In genomic region chr1:33496128-33496527, GRCm38 (mm10) we compare ENCODE assay signal across 20 mouse cellular contexts.
A peak's percentile ranks its signal among the peaks of the same experiment; 100 is the strongest.
DNase-seq lines count a peak whose midpoint lies in the region; ATAC-seq and TF ChIP-seq lines count a peak whose summit lies in the region.
"Had no signal": no experiment of that assay in that cellular context is flagged by ENCODE, and none has a peak within 500 bp of the region (broad histone marks: within the 10 kb centered on the region; RNA-seq: fewer than 3 reads in every experiment).

No protein-coding gene starts in this region.

- no peak for TF ChIP-seq POLR2A in CH12.LX (IDR thresholded peaks at IDR 0.05; ENCODE audit: low read depth, low read length)

- no peak overlapping the region for H3K9ac ChIP-seq in midbrain, embryonic 14.5 days (replicated peaks; ENCODE audit: low read length)
- no peak overlapping the region for H3K9ac ChIP-seq in midbrain, postnatal 0 days (replicated peaks; ENCODE audit: low read length, poor library complexity, severe bottlenecking)
- H3K9ac ChIP-seq in CH12.LX (ENCODE audit: insufficient read depth, low read depth), result no peak overlapping the region
- no peak overlapping the region for H3K9ac ChIP-seq in liver, embryonic 11.5 days (ENCODE audit: low read depth, low read length)
- H3K9ac ChIP-seq: embryonic facial prominence, embryonic 15.5 days; heart, embryonic 12.5 days had no signal

- peaks cover 20% of the 10 kb centered on the region for H3K4me1 ChIP-seq in midbrain, embryonic 14.5 days (ENCODE audit: control insufficient read depth, insufficient read depth, low read length)
- no peaks in the 10 kb centered on the region for H3K4me1 ChIP-seq in midbrain, postnatal 0 days (ENCODE audit: insufficient read depth, low read length)
- peaks cover 2 to 37% of the 10 kb centered on the region in 2 experiments; a peak in 3 of 4 replicates for H3K4me1 ChIP-seq in CH12.LX (ENCODE audit: control insufficient read depth in 1 of 2, insufficient read depth in 2 of 2)
- H3K4me1 ChIP-seq in liver, embryonic 11.5 days (replicated peaks; ENCODE audit: control insufficient read depth, insufficient read depth, low read length), result peaks cover 5% of the 10 kb centered on the region; the same call in 1 of the 2 replicates
- H3K4me1 ChIP-seq: embryonic facial prominence, embryonic 15.5 days had no signal

- dilution Hi-C loops in CH12.LX (cut with MboI; ENCODE audit: extremely low pct_ligation_motif_present, extremely low pct_unique_long_range_greater_than_20kb, low sequenced_read_pairs), result no loop called here

- in situ Hi-C loops in CH12.LX (cut with MboI; ENCODE audit: low pct_ligation_motif_present, low pct_unique_long_range_greater_than_20kb, low sequenced_read_pairs), result no loop called here

- H3K9me3 ChIP-seq in midbrain, embryonic 14.5 days (ENCODE audit: control insufficient read depth, low read length), result no peaks in the 10 kb centered on the region
- H3K9me3 ChIP-seq in midbrain, postnatal 0 days (ENCODE audit: low read length), result no peaks in the 10 kb centered on the region
- no peaks in the 10 kb centered on the region for H3K9me3 ChIP-seq in CH12.LX (replicated peaks; ENCODE audit: low read length)
- no peaks in the 10 kb centered on the region for H3K9me3 ChIP-seq in liver, embryonic 11.5 days (ENCODE audit: control insufficient read depth, low read length)
- H3K9me3 ChIP-seq: embryonic facial prominence, embryonic 15.5 days; forebrain, embryonic 10.5 days; heart, embryonic 12.5 days had no signal

- no peaks in the 10 kb centered on the region for H3K27me3 ChIP-seq in midbrain, embryonic 14.5 days (ENCODE audit: control insufficient read depth, insufficient read depth, low read length)
- H3K27me3 ChIP-seq in midbrain, postnatal 0 days (ENCODE audit: insufficient read depth, low read length), result no peaks in the 10 kb centered on the region
- no peaks in the 10 kb centered on the region for H3K27me3 ChIP-seq in CH12.LX (replicated peaks)
- no peaks in the 10 kb centered on the region for H3K27me3 ChIP-seq in liver, embryonic 11.5 days (replicated peaks; ENCODE audit: control insufficient read depth, insufficient read depth, low read length)
- H3K27me3 ChIP-seq: embryonic facial prominence, embryonic 15.5 days; heart, embryonic 12.5 days had no signal

- no peak for TF ChIP-seq RAD21 in CH12.LX (IDR thresholded peaks at IDR 0.05; ENCODE audit: low read depth, low read length)

- no peaks in the 10 kb centered on the region for H3K36me3 ChIP-seq in midbrain, embryonic 14.5 days (ENCODE audit: control insufficient read depth, insufficient read depth, low read length)
- H3K36me3 ChIP-seq in midbrain, postnatal 0 days (ENCODE audit: insufficient read depth, low read length), result no peaks in the 10 kb centered on the region
- peaks cover 3 to 41% of the 10 kb centered on the region in 2 experiments for H3K36me3 ChIP-seq in CH12.LX (replicated peaks in 1 of 2; ENCODE audit: control insufficient read depth in 1 of 2, insufficient read depth in 1 of 2, low read length in 1 of 2)
- no peaks in the 10 kb centered on the region; the same call in 1 of the 2 replicates for H3K36me3 ChIP-seq in liver, embryonic 11.5 days (ENCODE audit: control insufficient read depth, insufficient read depth, low read length)
- H3K36me3 ChIP-seq: embryonic facial prominence, embryonic 15.5 days; forebrain, embryonic 10.5 days; heart, embryonic 12.5 days had no signal

- 77% methylated on average over 4 of the region's 4 CpGs for WGBS in midbrain, embryonic 14.5 days
- WGBS in midbrain, postnatal 0 days, result 77% methylated on average over 4 of the region's 4 CpGs
- 81% methylated on average over 4 of the region's 4 CpGs for WGBS in liver, embryonic 11.5 days

- TF ChIP-seq CTCF in midbrain, postnatal 0 days (IDR thresholded peaks at IDR 0.05), result no peak
- TF ChIP-seq CTCF in CH12.LX (conservative IDR thresholded peaks at IDR 0.05 in 1 of 2, IDR thresholded peaks at IDR 0.05 in 1 of 2; ENCODE audit: low read depth in 2 of 2, low read length in 2 of 2), result no peak

- intact Hi-C loops in left cerebral cortex, postnatal 36 days (cut with DNase I), result no loop called here

- DNase-seq in midbrain, embryonic 14.5 days, result no peak
- no peak for DNase-seq in midbrain, postnatal 0 days (ENCODE audit: low spot score)
- peak; percentile 17 for DNase-seq in CH12.LX (ENCODE audit: extremely low read depth)
- no peak for DNase-seq in left cerebral cortex, postnatal 36 days (ENCODE audit: low spot score in 2 of 2)
- DNase-seq in liver, embryonic 11.5 days (ENCODE audit: low spot score), result no peak
- DNase-seq: adrenal gland, postnatal 14 days; B cell, adult 2 months; cerebellum, adult 2 months; cerebellum, postnatal 10 days; embryo, embryonic 11 days; gastrocnemius, postnatal 14 days had no signal

- no peaks in the 10 kb centered on the region for H3K79me2 ChIP-seq in CH12.LX (replicated peaks; ENCODE audit: control insufficient read depth, extremely low read depth, insufficient read depth, poor library complexity, severe bottlenecking)

- no peak for ATAC-seq in midbrain, embryonic 14.5 days (ENCODE audit: low FRiP score, low TSS enrichment)
- no peak for ATAC-seq in midbrain, postnatal 0 days (ENCODE audit: low FRiP score)
- ATAC-seq in common myeloid progenitor, adult 5-6 weeks (replicated peaks; ENCODE audit: low read depth, poor library complexity, severe bottlenecking), result peak; percentile 75
- ATAC-seq in megakaryocyte progenitor cell, adult 5-6 weeks (replicated peaks; ENCODE audit: poor library complexity), result peak; percentile 91
- no peak for ATAC-seq in liver, embryonic 11.5 days (replicated peaks; ENCODE audit: low FRiP score)
- ATAC-seq: CD4-positive, CD25-positive, alpha-beta regulatory T cell, adult 4 months; forebrain, embryonic 16.5 days; hindbrain, postnatal 0 days had no signal

- H3K4me3 ChIP-seq in midbrain, embryonic 14.5 days (replicated peaks; ENCODE audit: low read depth, low read length), result no peak overlapping the region
- no peak overlapping the region for H3K4me3 ChIP-seq in midbrain, postnatal 0 days (ENCODE audit: low read depth, low read length)
- no peak overlapping the region for H3K4me3 ChIP-seq in CH12.LX (replicated peaks in 1 of 3; ENCODE audit: low read depth in 2 of 3, low read length in 2 of 3, poor library complexity in 1 of 3)
- H3K4me3 ChIP-seq in liver, embryonic 11.5 days (ENCODE audit: low read depth, low read length), result no peak overlapping the region
- H3K4me3 ChIP-seq: embryonic facial prominence, embryonic 15.5 days; erythroblast, embryonic 14.5 days; forebrain, embryonic 10.5 days; heart, embryonic 12.5 days had no signal

- H3K4me2 ChIP-seq in midbrain, embryonic 14.5 days (ENCODE audit: low read length), result no peak overlapping the region
- H3K4me2 ChIP-seq in midbrain, postnatal 0 days (ENCODE audit: low read depth, low read length, poor library complexity, severe bottlenecking), result no peak overlapping the region
- no peak overlapping the region for H3K4me2 ChIP-seq in CH12.LX (ENCODE audit: insufficient read depth, low read depth, poor library complexity, severe bottlenecking)
- no peak overlapping the region for H3K4me2 ChIP-seq in liver, embryonic 11.5 days
- H3K4me2 ChIP-seq: embryonic facial prominence, embryonic 15.5 days; heart, embryonic 12.5 days had no signal

- no peak for TF ChIP-seq EP300 in CH12.LX (IDR thresholded peaks at IDR 0.05; ENCODE audit: low read length)

- H3K27ac ChIP-seq in midbrain, embryonic 14.5 days (replicated peaks; ENCODE audit: low read depth, low read length), result peak overlapping the region; percentile 45
- no peak overlapping the region for H3K27ac ChIP-seq in midbrain, postnatal 0 days (ENCODE audit: low read depth, low read length)
- no peak overlapping the region for H3K27ac ChIP-seq in CH12.LX (ENCODE audit: insufficient read depth, low read depth)
- H3K27ac ChIP-seq in liver, embryonic 11.5 days (ENCODE audit: low read depth, low read length), result no peak overlapping the region
- H3K27ac ChIP-seq: embryonic facial prominence, embryonic 15.5 days; forebrain, embryonic 10.5 days had no signal

TF ChIP-seq in CH12.LX, 34 proteins besides CTCF, POLR2A, EP300 and RAD21:
- no peak for TF ChIP-seq SIN3A (IDR thresholded peaks at IDR 0.05; ENCODE audit: low read length)
- TF ChIP-seq GABPA (IDR thresholded peaks at IDR 0.05; ENCODE audit: insufficient replicate concordance, low read depth, low read length), result no peak
- no peak for TF ChIP-seq NELFE (IDR thresholded peaks at IDR 0.05; ENCODE audit: low read depth, low read length)
- no peak for TF ChIP-seq RCOR1 (conservative IDR thresholded peaks at IDR 0.05; ENCODE audit: low read depth, low read length)
- TF ChIP-seq ZC3H11A (IDR thresholded peaks at IDR 0.05; ENCODE audit: low read depth, low read length), result no peak
- no peak for TF ChIP-seq PAX5 (IDR thresholded peaks at IDR 0.05; ENCODE audit: low read length)
- TF ChIP-seq E2F4 (IDR thresholded peaks at IDR 0.05; ENCODE audit: insufficient replicate concordance, low read depth, low read length), result no peak
- TF ChIP-seq JUN (IDR thresholded peaks at IDR 0.05; ENCODE audit: insufficient read depth, low read depth, low read length), result no peak
- no peak for TF ChIP-seq IRF4 (IDR thresholded peaks at IDR 0.05; ENCODE audit: low read depth, low read length)
- TF ChIP-seq ETS1 (conservative IDR thresholded peaks at IDR 0.05; ENCODE audit: low read depth, low read length), result no peak
- TF ChIP-seq CHD2 (IDR thresholded peaks at IDR 0.05; ENCODE audit: low read length), result no peak
- no peak for TF ChIP-seq USF1 (IDR thresholded peaks at IDR 0.05; ENCODE audit: low read depth, low read length)

Comparison
In these comparisons a context has a peak if more than half of its experiments do, and no peak if none do; other contexts are left out.
1. ATAC-seq: peak in common myeloid progenitor, adult 5-6 weeks (single experiment) and megakaryocyte progenitor cell, adult 5-6 weeks (single experiment); none in midbrain, embryonic 14.5 days (single experiment), midbrain, postnatal 0 days (single experiment) and liver, embryonic 11.5 days (single experiment).